Mouse (Mus musculus): ENCODE data around the gene Slx4ip.

Slx4ip gene

DNA sequence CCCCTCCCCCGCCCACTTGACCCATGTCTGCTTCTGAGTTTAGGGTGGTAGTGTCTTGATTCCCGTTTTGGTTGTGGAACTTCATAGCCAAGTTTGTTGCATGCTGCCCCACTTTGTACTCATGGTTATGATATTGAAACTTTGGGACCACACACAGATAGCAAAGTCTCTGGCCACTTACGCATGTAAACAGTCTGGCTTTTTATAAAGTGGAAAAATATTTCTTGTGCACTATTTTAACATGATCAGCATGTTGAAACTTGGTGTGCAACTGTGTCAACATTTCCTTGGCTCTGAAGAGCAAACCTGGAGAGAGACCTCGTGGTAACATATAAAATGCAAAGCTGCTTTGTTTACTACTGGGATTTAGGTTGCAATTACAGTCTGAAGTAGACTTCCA, 56.5 kb downstream of the Slx4ip start:
- DNase-seq (ENCODE audit: low read depth): no peak

- no peak for DNase-seq (ENCODE audit: low read depth)
Observed at GRCm38 (mm10) chr2:136947937-136948336, 56.9 kb downstream of the Slx4ip start.

GRCm38 (mm10) chr2:136952238-136952637, 61.2 kb downstream of the Slx4ip start:
- DNase-seq (ENCODE audit: low read depth): peak; percentile 10

DNA sequence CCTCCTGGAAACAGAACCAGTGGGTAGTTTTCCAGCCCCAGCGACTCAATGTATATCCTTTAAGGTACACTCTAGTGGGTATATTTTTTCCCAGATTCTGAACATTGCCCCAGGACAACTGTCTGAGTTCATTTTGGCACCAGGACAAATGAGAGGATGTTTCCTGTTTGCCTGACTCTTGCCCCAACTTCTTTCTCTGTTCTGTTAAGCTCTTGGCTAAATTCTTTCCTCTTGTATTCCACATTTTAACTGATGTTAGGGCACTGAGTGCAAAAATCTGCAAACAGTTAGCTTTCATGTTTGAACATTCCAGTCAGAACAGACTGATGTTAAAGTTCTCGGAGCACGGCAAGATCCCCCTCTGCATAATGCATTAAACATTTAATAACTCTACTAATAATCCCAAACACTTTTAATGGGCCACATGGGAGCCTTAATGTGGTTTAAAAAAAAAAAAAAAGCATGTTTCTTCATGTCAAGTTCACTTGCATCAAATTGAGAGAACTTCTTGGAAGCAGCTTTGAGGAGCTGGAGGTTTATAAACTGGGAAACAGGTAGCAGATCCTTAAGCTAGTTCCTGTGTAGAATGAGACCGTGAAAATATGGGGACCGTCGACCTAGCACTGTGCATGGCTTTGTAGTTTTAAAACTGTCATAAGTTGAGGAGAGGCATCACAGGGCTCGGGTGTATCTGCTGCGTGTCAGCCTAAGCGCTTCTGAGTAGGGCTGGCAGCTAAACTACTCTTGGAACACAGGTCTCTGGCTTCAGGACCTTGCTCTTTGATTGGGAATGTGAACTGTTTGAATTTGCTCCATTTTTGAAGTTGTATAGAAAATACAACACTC, 64.9 kb downstream of the Slx4ip start:
- DNase-seq (ENCODE audit: low read depth): no peak

- no peak for DNase-seq (ENCODE audit: low read depth)
Observed at GRCm38 (mm10) chr2:136958697-136959096, 67.7 kb downstream of the Slx4ip start.

GRCm38 (mm10) chr2:136975774-136976173, 84.8 kb downstream of the Slx4ip start:
- DNase-seq (ENCODE audit: low read depth): no peak

DNA sequence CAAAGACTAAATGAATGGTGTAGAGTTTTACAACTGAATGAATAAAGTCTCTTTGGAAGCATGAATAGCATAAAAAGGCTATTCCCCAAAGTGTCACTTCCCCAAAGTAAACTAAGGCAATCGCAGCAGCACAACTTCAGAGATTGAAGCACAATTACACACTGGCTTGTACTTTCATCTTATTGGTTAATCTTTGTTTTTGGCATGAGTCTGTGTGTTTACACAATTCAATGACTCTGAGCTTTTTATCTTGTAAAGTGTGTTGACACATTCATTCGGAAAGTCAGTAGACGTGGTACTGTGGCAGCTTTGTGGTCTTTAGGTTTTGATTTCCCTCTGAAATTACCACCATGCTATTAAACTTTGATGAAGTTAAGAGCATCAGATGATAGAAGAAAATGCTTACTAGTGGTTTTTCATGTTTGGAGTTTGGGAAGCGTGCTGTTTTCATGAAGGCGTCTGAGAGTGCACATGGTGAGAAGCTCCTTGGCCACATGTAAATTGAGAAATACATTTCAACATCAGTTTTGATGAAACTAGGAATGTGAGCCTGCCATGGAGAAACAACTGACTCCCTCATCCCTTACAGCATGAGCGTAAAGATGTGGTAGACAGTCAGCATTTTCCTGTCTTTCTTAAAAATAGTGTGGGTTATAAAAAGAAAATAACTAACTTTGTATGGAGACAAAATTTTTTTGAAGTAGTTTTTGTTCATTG, 88.2 kb downstream of the Slx4ip start:
- no peak for DNase-seq (ENCODE audit: low read depth)

- no peak for DNase-seq (ENCODE audit: low read depth)
Observed at GRCm38 (mm10) chr2:136981062-136981879, 90.3 kb downstream of the Slx4ip start.

GRCm38 (mm10) chr2:136983959-136984358, 92.9 kb downstream of the Slx4ip start:
- DNase-seq (ENCODE audit: low read depth): no peak

DNA sequence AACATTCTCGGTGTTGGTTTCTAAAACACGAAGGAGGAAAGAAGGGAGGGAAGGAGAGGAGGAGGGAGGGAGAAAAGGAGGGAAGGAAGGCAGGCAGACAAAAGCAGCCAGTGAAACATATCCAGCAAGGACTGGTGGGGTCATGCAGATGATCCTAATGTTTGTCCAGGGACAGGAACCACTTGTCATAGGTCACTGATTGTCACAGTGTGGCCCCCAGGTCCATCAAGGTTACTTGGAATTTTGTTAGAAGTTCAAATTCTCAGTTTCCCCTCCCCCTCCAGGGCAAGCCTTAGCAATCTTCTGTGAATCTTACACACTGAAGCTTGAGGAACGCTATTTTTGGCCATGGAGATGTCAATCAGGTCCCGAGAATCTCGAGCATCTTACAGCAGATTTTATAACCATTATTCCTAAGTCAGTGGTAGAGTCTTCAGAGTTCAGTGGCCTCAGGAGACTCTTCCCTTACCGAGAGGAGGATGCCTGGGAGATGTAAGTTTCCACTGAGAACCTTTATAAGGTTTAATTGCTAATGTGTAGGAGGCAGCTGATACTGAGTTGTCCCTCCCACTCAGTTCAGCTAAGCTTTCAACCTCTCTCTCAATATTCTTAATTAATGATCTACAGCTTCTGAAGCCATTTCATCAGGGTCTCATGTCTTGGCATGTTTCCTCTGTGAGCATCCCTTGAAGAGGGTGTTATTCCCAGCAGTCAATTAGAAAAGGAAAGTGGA, 95.1 kb downstream of the Slx4ip start:
- no peak for DNase-seq (ENCODE audit: low read depth)

- DNase-seq (ENCODE audit: low read depth): no peak
Observed at GRCm38 (mm10) chr2:136993116-136993515, 102.1 kb downstream of the Slx4ip start.

DNA sequence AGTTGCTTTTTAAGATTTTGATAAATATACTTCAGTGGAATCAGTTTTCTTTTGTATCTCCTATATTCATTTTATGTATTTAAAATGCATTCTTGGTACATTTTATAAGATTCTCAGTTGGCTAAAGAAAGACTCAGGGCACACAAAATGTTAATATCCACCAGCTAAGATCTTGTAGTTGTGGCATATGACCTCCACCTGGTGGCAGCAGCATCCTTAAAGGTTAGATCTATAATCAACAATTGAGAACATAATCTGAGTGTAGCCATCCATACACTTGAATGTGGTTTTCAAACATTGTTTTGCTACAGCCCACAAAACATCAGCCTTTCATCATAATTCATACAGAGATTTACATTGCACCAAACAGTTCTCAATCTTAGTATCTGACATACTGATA, 106.1 kb downstream of the Slx4ip start:
- DNase-seq (ENCODE audit: low read depth): no peak

DNA sequence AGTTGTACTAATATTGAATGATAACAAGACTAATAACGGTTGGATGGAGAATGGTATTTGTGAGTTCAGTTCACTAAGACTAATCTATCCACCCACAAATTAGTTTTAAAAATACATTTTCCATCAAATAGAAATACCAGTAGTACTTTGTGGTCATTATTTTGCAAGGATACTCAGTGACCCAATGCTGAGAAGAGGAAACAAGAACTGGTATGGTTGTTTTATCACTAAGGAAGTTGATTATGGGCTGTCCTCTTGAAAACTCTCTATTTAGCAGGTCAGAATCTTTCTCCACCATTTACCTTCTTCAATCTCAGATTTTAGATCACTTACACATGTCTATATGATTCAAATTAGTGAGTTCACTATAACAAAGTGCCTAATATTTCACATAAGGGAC, 111.0 kb downstream of the Slx4ip start:
- no peak for DNase-seq (ENCODE audit: low read depth)

DNA sequence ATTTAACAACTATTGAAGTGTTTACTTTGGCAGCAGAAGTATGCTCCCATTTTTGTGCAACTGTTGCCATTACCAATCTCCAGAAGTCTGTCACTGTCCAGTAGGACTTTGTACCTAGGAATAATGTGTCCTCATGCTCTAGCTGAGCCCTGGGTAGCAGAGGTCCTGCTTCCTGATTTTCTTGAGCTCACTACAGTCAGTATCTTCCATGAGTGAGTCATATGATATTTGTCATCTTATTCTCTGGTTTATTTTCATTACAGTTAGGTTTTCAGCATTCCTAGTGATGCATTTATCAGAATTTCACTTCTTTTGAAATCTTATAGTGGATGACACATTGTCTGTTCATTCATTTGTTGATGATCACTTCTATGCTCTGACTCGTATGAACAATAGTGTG, 115.6 kb downstream of the Slx4ip start:
- no peak for DNase-seq (ENCODE audit: low read depth)

DNA sequence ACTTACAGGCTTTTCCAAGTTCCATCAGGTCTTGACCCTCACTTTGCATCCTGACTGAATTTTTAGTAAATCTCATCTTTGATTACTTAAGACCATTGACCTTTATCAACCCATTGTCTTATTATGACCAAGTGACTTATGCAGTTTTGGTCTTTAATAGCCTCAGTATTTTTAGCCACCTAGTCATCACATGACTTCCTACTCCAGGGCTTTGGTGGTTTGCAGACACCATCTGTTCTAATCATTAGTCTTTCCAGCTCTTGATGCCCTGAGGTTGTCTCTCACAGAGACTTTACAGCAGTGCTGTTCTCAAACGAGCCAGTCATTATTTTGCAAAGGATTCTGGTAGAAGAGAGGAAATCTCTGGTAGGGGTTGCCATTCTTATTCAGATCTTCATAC, 121.0 kb downstream of the Slx4ip start:
- DNase-seq (ENCODE audit: low read depth): no peak

GRCm38 (mm10) chr2:137013151-137013550, 122.1 kb downstream of the Slx4ip start:
- DNase-seq (ENCODE audit: low read depth): no peak

GRCm38 (mm10) chr2:137013811-137014350, 122.9 kb downstream of the Slx4ip start:
- no peak for DNase-seq (ENCODE audit: low read depth)

DNA sequence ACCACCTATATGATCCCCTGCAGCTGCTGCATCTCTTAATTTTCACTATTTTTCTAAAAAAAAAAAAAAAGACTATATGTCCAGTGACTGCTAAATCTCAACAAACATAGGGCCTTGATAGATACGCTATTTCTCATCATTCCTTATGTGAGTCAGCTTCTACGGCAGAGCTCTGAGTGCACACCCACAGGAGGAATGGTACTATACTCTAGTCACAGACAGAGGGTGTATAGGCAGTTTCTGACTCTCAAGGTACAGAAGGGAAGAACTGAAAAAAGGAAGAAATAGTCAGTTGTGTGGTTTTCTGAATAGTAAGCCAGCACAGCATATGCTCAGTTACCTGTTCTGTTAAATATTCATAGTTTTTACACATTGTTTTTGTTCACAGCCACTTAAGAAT, 123.4 kb downstream of the Slx4ip start:
- DNase-seq (ENCODE audit: low read depth): no peak

DNA sequence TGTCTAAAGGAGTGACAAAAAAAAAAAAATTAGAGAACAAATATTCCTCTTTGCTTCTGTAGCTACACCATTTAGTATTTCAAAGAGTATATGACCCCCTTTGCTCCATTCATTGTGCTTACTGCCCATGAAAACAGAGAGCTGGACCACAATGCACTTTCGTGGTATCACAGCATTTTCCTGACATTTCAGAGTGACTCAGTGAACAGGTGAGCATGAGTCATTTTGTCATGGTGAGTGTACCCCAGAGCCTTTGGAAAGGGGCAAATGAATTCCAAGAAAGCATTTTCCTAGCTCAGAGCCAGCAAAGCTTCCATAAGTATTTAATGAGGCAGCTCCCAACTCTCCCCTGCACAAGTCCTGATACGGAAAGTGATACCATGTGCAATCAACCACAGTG, 153.1 kb downstream of the Slx4ip start:
- no peak for DNase-seq (ENCODE audit: low read depth)

- no peak for DNase-seq (ENCODE audit: low read depth)
Observed at GRCm38 (mm10) chr2:137049367-137049766, 158.3 kb downstream of the Slx4ip start.

GRCm38 (mm10) chr2:137049906-137050305, 158.9 kb downstream of the Slx4ip start:
- no peak for DNase-seq (ENCODE audit: low read depth)

- DNase-seq (ENCODE audit: low read depth): no peak
Observed at GRCm38 (mm10) chr2:137063829-137064228, 172.8 kb downstream of the Slx4ip start.

Measured in c-Kit-positive CD71-positive TER-119-negative erythroid progenitor cells, embryonic 14.5 days (primary cell).